ENCODE assay signal across 8 mouse cellular contexts in the genomic region with DNA sequence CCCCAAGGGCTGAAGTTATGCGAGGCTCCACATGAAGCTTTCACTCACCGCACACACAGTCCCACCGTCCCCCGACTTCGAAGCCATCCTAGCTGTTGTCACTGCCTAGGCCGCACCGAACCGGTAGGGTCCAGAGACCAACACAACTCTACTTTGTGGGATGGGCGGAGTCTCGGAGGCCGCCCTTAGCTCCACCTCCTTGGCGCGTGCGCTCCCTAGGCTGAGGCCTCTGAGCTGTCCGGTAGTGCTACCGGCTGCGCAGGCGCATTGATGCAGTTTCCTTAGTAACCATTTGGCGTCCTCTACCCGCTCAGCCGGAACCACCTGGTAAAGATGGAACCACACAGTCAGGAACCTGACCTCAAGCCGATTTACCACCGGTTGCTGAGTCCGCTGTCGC. TPM values are rescaled to one million over a fixed set of nuclear protein-coding genes. Genes with fewer than 3 reads are reported as not detected.
A peak's percentile ranks its signal among the peaks of the same experiment; 100 is the strongest.
DNase-seq lines count a peak whose midpoint lies in the region; ATAC-seq and TF ChIP-seq lines count a peak whose summit lies in the region.

A gene (minus strand): TSS at position 184 of the 400 bp plus-strand sequence.
A gene (plus strand): TSS at position 218 of the 400 bp plus-strand sequence.

- intact Hi-C loops in heart, postnatal 14 days (cut with DNase I), result loop anchor here (2.0 kb wide), 1 partner anchor 26 kb away; no protein-coding TSS in a partner anchor

- H3K9ac ChIP-seq in forebrain, embryonic 13.5 days, result peak within 1 kb of the TSS; percentile 69
- H3K9ac ChIP-seq in neural tube, embryonic 15.5 days (replicated peaks), result peak within 1 kb of the TSS; percentile 52

- peak; percentile 96 for DNase-seq in c-Kit-positive CD71-positive TER-119-positive erythroid progenitor cells, embryonic 14.5 days (ENCODE audit: low spot score)
- DNase-seq in heart, postnatal 14 days, result peak; percentile 97 to 98
- DNase-seq in layer of hippocampus, adult 11-12 months (ENCODE audit: low spot score), result peak; percentile 97
- DNase-seq in lung, adult 18-20 months, result peak; percentile 98
- DNase-seq in testis, postnatal 14 days (ENCODE audit: low spot score), result peak; percentile 95

- ATAC-seq in forebrain, embryonic 13.5 days, result peak; percentile 99
- ATAC-seq in neural tube, embryonic 15.5 days (ENCODE audit: low FRiP score), result peak; percentile 99

- no peak within 1 kb of the TSS for H3K27ac ChIP-seq in forebrain, embryonic 13.5 days
- no peak within 1 kb of the TSS; the same call in 1 of the 2 replicates for H3K27ac ChIP-seq in neural tube, embryonic 15.5 days (replicated peaks)

- H3K4me3 ChIP-seq in E14TG2a.4 (replicated peaks; ENCODE audit: low read length), result peak within 1 kb of the TSS; percentile 88
- H3K4me3 ChIP-seq in forebrain, embryonic 13.5 days, result peak within 1 kb of the TSS; percentile 64
- peak within 1 kb of the TSS; percentile 60 for H3K4me3 ChIP-seq in neural tube, embryonic 15.5 days (replicated peaks)

- H3K27me3 ChIP-seq in E14TG2a.4 (ENCODE audit: insufficient read depth, low read length), result peaks cover 23% of the 10 kb centered on the region
- H3K27me3 ChIP-seq in forebrain, embryonic 13.5 days, result peaks cover 35% of the 10 kb centered on the region
- H3K27me3 ChIP-seq in neural tube, embryonic 15.5 days (replicated peaks), result peaks cover 24% of the 10 kb centered on the region

- WGBS in forebrain, embryonic 13.5 days, result under 1% methylated on average over 25 of the region's 25 CpGs
- WGBS in neural tube, embryonic 15.5 days, result under 1% methylated on average over 25 of the region's 25 CpGs

- peak within 1 kb of the TSS; percentile 97 for H3K4me2 ChIP-seq in forebrain, embryonic 13.5 days
- peak within 1 kb of the TSS; percentile 97 for H3K4me2 ChIP-seq in neural tube, embryonic 15.5 days

- H3K9me3 ChIP-seq in E14TG2a.4 (ENCODE audit: low read length), result no peaks in the 10 kb centered on the region
- no peaks in the 10 kb centered on the region for H3K9me3 ChIP-seq in forebrain, embryonic 13.5 days (replicated peaks)
- H3K9me3 ChIP-seq in neural tube, embryonic 15.5 days (replicated peaks), result no peaks in the 10 kb centered on the region

- peaks cover 68% of the 10 kb centered on the region for H3K4me1 ChIP-seq in E14TG2a.4 (replicated peaks; ENCODE audit: low read depth, low read length)
- H3K4me1 ChIP-seq in forebrain, embryonic 13.5 days, result peaks cover 18% of the 10 kb centered on the region
- H3K4me1 ChIP-seq in neural tube, embryonic 15.5 days, result peaks cover 22% of the 10 kb centered on the region

- no peak for TF ChIP-seq CTCF in E14TG2a.4 (conservative IDR thresholded peaks at IDR 0.05; ENCODE audit: low read length)

- H3K36me3 ChIP-seq in E14TG2a.4 (ENCODE audit: insufficient read depth, low read length), result peaks cover 16% of the 10 kb centered on the region; the same call in 1 of the 2 replicates
- peaks cover 3% of the 10 kb centered on the region; the same call in 1 of the 2 replicates for H3K36me3 ChIP-seq in forebrain, embryonic 13.5 days (ENCODE audit: poor library complexity, severe bottlenecking)
- no peaks in the 10 kb centered on the region for H3K36me3 ChIP-seq in neural tube, embryonic 15.5 days

RNA-seq across cellular contexts. Expression of the first gene that starts in this region (rescaled TPM):
- polyA plus RNA-seq in forebrain, embryonic 13.5 days (2015; fragmentation: Nextera tagmentation; extraction: Ambion mirVana), result 42.0 and 47.0 TPM in 2 replicates
- total RNA-seq in heart, postnatal 14 days (2021), result 10 to 100 TPM; 29.3 to 29.9 TPM
- polyA plus RNA-seq in neural tube, embryonic 15.5 days (2015; fragmentation: Nextera tagmentation; extraction: Ambion mirVana), result 42.4 and 47.9 TPM in 2 replicates

RNA-seq across cellular contexts. Expression of the second gene that starts in this region (rescaled TPM):
- 0.23 and 0.39 TPM in 2 replicates for polyA plus RNA-seq in forebrain, embryonic 13.5 days (2015; fragmentation: Nextera tagmentation; extraction: Ambion mirVana)
- not detected for total RNA-seq in heart, postnatal 14 days (2021)
- polyA plus RNA-seq in neural tube, embryonic 15.5 days (2015; fragmentation: Nextera tagmentation; extraction: Ambion mirVana), result 0.37 and 0.52 TPM in 2 replicates
